Mouse (Mus musculus) megakaryocyte-erythroid progenitor cell, adult 5-6 weeks (primary cell): ENCODE measurements around the gene Fam53b. TPM values are rescaled to one million over a fixed set of nuclear protein-coding genes. Genes with fewer than 3 reads are reported as not detected.

Experiments used
- ATAC-seq: replicated peaks from 2 replicates; pipeline ENCODE4 v1.8.0; 2016; ENCODE audit warnings: mild to moderate bottlenecking, inconsistent platforms; ENCODE audit not compliant: severe bottlenecking, poor library complexity, low FRiP score, low TSS enrichment
- total RNA-seq, 2 experiments: library from RNA; stranded (forward) in 1 of 2; stranded (reverse) in 1 of 2; fragments of 200-1000, 215-1000 nt in 1 of 2; fragments of >200 nt in 1 of 2; fragmentation: Nextera tagmentation in 1 of 2; gene quantifications; 2 replicates each; pipeline ENCODE4 v1.2.3; 2014 to 2017

Gene Fam53b
- total RNA-seq, 2 experiments from 2014 or later = 21.2 to 61.6 TPM

DNA sequence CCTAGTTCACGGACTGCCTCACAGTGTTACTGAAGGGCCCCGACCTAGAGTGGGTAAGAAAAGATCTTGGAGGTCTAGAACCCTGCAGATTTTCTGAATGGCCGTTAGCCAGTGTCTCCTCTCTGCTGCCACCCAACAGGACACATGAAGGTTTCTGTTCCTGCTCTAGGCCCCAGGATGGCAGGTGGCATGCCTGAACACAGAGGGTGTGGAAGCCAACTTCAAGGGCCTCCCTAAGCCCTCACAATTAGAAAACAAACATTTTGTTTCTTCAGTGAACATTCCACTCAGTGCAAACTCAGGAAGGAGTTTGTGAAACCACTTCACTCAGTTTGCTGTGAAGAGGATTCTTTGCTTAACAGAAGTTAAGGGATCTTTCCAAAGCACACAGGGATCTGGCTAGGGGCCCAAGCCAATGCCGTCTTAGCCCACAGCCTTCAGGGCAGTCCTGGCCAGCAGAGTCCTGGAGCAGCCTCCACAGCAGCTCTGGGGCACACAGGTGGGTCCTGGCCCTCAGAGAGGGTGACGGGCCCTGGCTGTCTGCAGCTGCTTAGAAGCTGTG, 89.1 kb downstream of the Fam53b start:
- ATAC-seq = no peak

DNA sequence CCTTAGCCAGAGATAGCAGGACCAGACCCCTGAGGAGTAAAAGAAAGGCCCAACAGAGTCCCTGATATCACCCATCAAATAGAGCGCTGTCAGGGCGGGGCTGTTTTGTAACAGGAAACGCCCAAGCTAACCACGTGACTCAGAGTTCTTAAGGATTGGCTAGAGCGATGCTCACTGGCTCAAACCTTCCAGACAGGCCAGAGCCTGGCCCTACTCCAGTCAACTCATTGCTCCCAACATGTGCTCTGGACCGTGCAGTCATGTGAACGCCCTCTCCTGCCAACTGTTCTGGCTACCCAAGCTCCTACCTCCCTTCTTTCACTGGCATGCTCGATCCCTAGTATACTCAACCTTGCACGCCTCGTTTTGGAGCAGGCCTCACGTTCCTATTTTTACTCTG, 89.8 kb downstream of the Fam53b start:
- peak; percentile 73 for ATAC-seq

DNA sequence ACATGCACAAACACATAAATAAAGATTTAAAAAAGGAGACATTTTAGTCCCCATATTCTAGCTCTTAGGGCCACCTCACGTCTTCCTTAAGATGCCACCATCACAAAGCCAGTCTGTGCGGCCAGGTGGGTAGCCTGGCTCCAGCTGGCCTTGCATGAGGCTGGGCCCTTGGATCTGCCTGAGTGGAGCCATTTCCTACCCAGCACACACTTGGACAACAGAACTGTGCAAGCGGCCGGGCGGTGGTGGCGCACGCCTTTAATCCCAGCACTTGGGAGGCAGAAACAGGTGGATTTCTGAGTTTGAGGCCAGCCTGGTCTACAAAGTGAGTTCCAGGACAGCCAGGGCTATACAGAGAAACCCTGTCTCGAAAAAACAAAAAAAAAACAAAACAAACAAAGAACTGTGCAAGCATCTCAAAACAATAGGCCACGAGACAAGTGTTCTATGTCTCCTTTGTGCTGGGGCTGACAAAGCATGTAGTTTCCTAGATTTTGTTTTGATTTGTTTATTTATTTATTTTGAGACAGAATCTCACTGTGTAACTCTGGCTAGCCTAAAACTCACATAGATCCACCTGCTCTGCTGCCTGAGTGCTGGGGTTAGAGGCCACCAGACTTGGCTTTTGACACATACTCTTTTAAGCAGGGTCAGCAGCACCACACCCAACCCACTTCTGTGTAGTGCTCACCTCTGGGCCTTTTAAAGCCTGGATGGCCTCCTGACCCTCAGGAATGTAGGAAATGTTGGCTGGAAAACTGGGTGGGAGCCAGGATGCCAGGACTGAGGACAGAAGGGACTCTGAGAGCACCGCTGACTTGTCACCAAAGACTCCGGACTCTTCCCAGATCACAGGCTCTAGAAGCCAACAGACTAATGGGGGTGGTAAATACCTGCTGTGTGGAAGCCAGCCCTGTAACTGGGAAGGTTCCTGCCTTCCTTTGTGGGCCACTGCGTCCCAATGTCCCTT, 91.0 kb downstream of the Fam53b start:
- ATAC-seq = no peak

DNA sequence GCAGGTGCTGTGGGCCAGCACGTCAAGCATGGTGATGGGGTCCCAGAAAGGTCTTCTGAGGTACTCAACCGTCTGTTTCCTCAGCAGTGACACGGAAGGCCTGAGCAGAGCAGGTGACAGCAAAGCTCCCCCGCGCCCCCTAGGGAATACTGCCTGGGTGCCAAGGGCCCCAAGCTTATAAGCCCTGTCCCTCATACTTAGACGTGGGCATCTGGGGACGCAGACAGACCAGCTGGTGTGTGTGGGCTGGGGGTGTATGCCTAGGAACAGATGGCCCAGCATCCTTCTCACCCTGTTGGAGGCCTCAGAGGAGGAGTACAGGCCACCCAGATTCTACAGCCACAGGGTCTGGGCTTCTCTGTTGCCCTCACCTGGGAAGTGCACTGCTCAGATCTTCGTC, 93.1 kb downstream of the Fam53b start:
- no peak for ATAC-seq

DNA sequence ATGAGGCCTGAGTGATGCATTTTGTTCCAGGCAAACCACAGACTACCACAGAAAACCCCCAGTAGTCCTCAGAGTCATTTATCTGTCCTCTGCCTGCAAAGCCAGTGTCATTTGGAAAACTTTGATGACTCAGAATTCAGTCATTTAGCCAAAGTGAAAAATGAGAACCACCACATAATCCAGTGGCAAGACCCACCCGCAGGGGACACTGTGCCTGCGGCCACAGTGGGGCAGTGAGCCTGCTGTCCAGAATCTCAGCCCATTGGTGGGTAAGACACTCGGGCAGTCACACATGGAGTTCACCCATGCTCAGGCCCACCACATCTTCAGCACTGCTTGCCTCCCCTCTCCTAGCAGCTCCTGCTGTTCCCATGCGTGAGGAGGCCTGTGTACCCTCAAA, 94.1 kb downstream of the Fam53b start:
- ATAC-seq = 0 out of 2 replicates have a peak, but pooled peaks have one; percentile 7

DNA sequence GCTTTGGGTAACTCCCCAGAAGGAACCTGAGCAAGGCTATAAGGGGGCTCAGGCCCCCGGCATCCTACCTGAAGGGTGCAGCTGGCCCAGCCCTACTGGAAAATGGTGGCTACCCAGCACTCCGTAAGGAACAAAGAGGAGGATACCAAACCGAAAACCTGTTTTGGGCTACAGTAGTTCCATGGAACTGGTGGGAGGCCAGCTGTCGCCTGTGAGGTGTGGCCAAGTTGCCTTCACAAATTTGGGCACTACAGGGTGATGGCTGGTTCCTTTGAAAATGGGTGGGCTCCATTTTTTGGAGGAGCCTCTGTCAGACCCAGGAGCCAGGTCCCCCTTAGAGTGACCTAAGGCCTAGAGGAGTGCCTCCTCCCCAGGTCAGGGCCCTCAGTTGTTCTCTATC, 98.4 kb downstream of the Fam53b start:
- ATAC-seq = no peak

DNA sequence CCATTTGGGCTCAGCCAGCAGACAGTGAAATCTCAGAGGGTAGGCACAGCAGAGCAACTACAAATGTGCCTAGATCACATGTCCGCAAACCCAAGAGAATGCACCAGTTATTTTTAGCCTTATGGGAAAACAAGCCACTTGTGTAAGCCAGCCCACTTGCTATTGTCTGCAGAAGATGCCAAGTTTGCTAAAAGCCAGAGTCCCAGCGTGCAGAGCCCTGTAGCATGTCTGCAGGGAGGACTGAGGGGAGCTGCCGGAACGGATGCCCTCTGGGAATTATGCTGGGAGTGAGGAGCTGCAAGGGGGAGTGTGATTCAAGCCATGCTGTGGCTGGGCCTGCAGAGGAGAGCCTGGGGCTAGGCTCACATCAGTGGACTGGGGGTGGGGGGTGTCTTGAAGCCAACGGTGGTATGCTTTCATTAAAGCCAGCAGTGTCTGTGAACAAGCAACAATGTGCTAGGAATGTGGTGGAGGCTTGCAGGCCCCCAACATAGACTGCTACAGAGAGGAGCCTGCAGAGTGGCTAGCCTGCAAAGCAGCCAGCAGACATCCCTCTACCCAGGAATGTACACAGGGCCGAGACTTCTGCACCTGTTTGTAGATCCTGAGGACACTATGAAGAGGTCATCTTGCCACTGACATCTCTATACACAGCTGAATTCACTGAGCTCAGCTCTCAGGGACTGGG, 99.3 kb downstream of the Fam53b start:
- ATAC-seq = no peak

DNA sequence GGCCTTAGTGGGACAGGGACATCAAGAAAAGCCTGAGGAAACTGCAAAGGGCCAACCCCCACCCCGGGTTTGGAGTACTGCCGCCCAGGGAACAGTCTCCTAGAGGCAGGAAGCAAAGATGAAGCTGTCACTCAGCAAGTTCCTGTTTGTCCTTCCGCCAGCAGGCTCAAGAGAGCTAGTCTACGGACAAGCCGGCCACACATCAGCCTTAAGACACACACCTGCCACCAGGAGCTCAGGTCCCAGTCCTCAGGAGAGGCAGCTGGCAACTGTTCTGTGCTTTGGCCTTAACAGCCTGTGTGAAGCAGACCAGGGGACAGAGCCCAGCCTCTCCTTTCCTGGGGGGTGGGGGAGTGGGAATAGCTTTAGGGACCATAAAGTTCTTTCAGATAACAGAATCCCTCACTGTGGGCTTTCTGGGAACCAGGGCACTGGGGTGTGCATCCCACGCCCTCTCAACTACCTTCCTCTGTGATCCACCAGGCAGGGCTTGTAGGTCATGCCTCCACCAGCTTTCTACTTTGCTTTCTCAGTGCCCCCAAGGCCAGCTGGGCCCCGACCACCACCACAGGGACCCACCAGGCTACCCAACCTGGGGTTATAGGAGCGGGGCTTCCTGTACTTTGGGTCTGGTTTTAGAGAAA, 100.1 kb downstream of the Fam53b start:
- no peak for ATAC-seq

DNA sequence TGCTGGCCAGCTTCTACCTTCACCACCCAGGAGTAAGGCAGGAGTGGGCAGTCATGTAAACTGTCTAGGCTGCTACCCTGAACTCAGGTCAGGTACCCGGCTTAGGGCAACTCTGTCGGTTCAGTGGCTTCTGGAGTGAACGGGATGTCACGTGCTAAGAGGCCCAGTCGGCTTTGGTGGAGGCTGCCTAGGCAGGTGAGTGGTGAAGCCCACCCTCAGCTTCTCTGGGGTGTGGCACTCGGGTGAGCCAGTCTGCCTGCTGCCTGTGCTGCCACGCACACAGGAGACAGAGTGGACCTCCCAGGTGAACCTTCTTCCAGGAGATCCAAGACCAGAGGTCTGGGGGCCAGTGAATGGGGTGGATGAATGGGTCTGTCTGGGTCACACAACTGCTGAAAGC, 100.7 kb downstream of the Fam53b start:
- no peak for ATAC-seq

DNA sequence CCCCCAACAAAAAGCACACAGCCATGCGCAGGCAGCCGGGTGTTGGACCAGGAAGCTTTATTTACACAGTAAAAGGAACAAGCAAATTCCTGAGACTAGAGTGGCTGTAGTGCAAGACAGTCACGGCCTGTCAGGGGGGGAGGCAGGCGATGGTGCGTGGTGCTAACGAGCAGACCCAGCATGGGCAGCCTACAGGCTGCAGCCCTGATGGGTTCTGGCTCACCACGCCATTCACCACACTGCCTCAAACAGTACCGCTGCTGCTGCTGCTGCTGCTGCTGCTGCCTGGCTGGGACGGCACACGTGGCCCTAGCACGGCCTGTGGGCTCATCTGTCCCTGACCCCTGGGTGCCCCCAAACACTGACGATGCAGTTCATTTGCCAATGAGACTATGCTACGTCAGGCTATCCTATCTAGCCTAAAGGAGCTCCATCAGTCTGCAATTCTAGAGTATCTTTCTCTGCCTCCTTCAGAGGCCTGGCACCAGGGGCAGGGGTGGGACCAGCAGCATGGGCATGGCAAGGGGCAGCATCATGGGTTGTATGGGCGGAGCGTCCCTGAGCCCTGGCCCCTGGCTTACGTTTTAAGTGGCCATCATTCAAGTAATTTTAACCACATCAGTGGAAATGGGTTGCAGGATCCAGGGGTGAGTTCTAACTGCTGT, 101.5 kb downstream of the Fam53b start:
- ATAC-seq = no peak

DNA sequence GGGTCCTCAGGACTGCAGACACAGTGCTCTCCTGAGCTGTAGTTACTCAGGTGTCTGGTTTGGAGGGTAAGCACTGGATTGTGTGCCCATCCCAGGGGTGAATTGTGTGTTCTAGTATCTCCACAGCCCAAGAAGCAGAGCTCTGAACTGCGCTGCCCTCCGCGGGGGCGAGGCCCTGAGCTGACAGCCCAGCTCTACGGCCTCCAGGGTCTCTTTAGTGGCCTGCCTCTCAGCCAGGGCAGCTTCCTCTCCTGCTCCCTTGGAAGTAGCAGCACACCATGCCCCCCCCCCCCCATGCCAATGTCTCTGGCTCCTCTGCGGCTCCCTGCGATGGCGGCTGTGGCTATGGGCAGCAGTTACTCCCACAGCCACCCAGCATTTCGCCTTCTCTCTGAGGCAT, 102.1 kb downstream of the Fam53b start:
- ATAC-seq = 0 out of 2 replicates have a peak, but pooled peaks have one; percentile 9

DNA sequence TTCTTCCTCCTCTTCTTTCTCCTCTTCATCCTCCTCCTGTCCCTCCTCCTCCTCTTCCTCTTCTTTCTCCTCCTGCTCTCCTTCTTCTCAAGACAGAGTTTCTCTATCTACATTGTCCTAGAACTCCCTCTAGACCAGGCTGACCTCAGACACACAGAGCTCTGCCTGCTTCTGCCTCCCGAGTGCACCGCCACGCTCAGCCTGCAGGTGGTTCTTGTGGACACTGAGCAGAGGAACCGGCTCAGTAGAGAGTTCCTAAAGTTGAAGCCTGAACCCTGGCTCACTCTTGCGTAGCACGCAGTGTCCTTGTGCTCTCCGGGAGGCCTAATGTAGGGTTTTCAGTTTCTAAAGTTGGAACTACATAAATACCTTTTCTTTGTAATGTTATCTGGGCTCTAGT, 108.6 kb downstream of the Fam53b start:
- ATAC-seq = peak; percentile 73

DNA sequence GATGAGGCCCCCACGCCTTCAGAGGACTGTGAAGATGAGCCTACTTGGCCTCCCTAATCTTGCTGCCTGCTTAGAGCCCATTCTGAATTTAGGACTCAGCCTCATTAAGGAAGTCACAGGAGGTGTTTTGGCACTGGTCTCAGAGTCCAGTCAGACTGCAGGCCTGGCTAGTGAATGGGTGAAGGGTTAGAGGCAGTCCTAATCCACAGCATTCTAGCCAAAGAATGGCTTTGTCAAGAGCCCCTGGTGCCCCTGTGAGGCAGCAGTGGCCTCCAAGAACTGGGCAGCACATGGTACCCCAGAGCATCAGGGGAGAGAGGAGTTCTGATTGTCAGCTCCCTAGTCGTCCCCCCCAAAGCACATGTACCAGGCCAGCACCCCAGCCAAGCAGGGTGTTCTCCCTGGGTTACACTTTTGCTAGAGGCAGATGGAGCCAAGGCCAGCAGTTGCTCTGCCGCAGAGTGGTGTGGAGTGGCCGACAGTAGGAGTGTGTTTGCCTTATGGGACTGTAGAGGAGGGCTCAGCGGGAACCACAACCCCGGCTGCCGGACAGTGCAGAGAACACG, 109.3 kb downstream of the Fam53b start:
- no peak for ATAC-seq

DNA sequence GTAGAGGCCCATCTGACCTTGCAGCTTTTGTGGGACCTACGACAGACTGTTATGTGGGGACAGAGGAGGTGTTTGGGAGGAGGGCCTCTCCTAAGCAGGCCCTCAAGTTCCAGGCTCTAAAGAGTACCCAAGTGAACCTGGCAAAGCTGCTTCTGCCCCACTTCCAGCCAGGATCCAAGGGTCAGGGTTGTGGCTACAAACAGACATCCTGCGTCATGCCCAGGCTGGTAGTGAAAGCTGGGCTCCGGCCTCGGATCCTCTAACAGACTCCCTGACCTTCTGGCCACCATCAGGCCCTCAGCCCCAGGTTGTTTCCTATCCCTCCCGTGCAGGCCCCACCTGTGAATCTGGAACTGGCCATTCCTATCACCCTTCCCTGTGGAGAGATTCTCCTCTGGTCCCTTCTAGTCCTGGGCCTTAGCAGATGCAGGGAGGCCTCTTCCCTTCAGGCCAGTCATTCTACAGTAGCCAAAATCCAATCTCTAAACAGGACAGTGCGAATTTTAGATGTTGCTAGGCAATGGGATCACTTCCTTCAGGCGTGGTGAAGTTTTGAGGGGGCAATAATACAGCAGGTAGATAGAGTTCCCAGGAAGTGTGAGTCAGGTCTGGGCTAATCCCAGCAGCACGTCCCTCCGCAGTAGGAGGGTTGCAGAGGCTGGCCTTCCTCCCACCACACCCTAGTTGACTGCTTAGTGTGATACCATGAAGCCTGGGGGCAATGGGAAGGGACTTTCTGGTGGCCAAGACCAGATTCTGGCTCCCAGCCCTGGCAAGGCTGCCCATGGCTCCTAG, 110.0 kb downstream of the Fam53b start:
- no peak for ATAC-seq

DNA sequence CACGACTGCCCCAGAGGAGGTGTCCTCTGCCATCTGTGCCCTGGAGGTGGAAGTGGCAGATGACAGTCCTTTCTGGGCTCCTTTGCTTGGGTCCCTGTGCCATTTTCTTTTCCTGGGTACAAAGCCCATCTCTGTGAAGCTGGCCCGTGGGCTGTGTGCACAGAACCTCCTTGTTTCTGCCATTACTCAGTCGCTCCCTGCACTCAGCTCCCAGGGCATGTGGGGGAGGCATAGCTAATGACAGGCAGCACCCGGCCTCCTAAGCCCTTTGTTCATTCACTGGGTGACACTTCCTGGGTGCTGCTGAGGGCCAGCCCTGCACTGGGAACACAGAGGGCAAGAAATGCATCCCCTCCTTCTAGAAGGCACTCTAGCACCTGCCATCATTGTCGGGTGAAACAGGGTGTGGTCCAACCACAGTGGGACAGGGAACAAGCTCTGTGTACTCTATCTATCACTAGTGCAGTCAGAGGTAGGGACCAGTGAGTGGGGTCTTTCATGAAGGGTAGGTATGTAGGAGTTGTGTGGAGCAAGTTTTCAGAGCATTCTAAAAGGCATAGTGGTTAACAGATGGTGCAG, 111.1 kb downstream of the Fam53b start:
- ATAC-seq = no peak

DNA sequence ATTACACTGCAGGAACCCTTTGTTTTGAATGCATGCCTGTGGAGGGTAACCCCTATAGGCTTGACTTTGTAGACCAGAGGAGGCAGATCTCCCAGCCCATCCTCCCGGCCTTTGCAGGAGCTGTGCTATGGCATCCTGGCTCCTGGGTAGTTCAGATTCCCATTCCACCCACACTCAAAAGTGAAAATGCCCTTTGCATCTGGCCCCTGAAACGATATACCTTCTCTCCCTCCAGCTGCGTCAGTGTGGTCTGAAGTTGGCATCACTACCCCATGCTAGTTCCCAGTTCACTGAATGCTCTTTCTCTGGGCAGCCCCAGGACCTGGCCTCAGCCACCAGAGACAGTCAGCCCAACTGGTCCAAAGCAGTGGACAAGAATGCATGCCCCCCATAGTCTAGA, 111.7 kb downstream of the Fam53b start:
- no peak for ATAC-seq

DNA sequence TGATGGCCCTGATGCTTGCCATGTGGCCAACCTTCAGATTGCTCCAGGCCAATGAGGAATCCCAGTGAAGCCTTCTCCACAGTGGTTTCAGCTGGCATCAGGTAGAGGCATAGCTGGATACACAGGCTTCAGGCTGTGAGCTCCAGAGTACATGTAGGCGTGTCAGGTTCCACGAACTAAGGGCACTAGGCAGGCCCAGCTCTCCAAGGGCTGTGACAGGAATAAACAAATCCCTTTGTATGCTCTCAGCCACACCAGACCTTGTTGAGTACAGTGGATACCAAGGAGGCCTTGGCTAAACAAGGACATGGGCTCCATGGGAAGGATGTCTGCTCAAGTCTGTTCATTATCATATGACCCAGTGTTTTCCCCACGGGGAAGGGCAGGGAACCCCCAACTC, 112.3 kb downstream of the Fam53b start:
- no peak for ATAC-seq

DNA sequence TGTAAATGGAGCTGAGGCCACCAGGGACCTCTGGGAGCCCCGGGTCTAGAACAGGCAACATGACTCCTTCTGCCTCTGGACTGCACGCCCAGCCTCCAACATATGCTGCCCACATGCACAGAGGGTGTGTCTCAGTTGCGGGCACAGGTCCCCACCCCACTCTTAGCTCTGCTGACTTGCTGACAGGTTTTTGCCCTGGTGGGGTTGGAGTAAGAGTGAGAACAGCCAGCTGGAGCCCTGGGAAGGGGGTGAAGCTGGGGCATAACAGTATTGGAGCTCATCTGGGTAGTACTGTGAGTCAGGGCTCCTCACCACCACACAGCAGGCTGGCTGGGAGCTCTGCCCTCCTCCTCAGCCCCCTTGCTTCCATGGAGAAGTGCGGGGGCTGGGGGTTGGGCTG, 113.6 kb downstream of the Fam53b start:
- ATAC-seq = peak; percentile 69
